Mouse (Mus musculus) CH12.LX (cell line): ENCODE results near the gene Arhgef18.

ENCODE experiments used
- CTCF ChIP-seq, 2 experiments: IDR thresholded peaks in 1 of 2; conservative IDR thresholded peaks in 1 of 2; 2 replicates each; pipeline ENCODE4 v1.5.1; 2011 to 2012; ENCODE audit warnings: low read depth in 2 of 2, low read length in 2 of 2, improper control_type of control experiment in 1 of 2, inconsistent platforms in 1 of 2, mild to moderate bottlenecking in 1 of 2, moderate library complexity in 1 of 2
- EP300 ChIP-seq: IDR thresholded peaks from 2 replicates; pipeline ENCODE4 v1.6.1; 2011; ENCODE audit warnings: low read length, improper control_type of control experiment
- GABPA ChIP-seq: IDR thresholded peaks from 2 replicates; pipeline ENCODE4 v1.6.1; 2012; ENCODE audit warnings: low read depth, low read length, improper control_type of control experiment, inconsistent platforms; ENCODE audit not compliant: insufficient replicate concordance
- JUN ChIP-seq: IDR thresholded peaks from 2 replicates; pipeline ENCODE4 v1.6.1; 2011; ENCODE audit warnings: low read depth, mild to moderate bottlenecking, low read length, improper control_type of control experiment, moderate library complexity; ENCODE audit not compliant: insufficient read depth
- MAZ ChIP-seq: IDR thresholded peaks from 2 replicates; pipeline ENCODE4 v1.6.1; 2012; ENCODE audit warnings: low read depth, mild to moderate bottlenecking, inconsistent platforms, low read length, improper control_type of control experiment, moderate library complexity
- PAX5 ChIP-seq: IDR thresholded peaks from 2 replicates; pipeline ENCODE4 v1.6.1; 2012; ENCODE audit warnings: low read length, inconsistent platforms, mixed read lengths
- POLR2A ChIP-seq: IDR thresholded peaks from 2 replicates; pipeline ENCODE4 v1.6.1; 2011; ENCODE audit warnings: low read depth, mild to moderate bottlenecking, improper control_type of control experiment, low read length
- RCOR1 ChIP-seq: conservative IDR thresholded peaks from 2 replicates; pipeline ENCODE4 v1.6.1; 2012; ENCODE audit warnings: low read depth, mild to moderate bottlenecking, inconsistent platforms, low read length, improper control_type of control experiment
- SIN3A ChIP-seq: IDR thresholded peaks from 2 replicates; pipeline ENCODE4 v1.6.1; 2012; ENCODE audit warnings: low read length, improper control_type of control experiment, inconsistent platforms
- SMC3 ChIP-seq: IDR thresholded peaks from 2 replicates; pipeline ENCODE4 v1.6.1; 2011; ENCODE audit warnings: low read depth, low read length, improper control_type of control experiment
- TCF12 ChIP-seq: IDR thresholded peaks from 2 replicates; pipeline ENCODE4 v1.6.1; 2014; ENCODE audit warnings: low read depth, mild to moderate bottlenecking, inconsistent platforms, low read length, improper control_type of control experiment
- USF1 ChIP-seq: IDR thresholded peaks from 2 replicates; pipeline ENCODE4 v1.6.1; 2014; ENCODE audit warnings: low read depth, mild to moderate bottlenecking, inconsistent platforms, low read length, improper control_type of control experiment
- USF2 ChIP-seq: conservative IDR thresholded peaks from 2 replicates; pipeline ENCODE4 v1.6.1; 2011; ENCODE audit warnings: low read depth, low read length, improper control_type of control experiment
- ZNF384 ChIP-seq: IDR thresholded peaks from 2 replicates; pipeline ENCODE4 v1.6.1; 2012; ENCODE audit warnings: low read depth, low read length, improper control_type of control experiment, inconsistent platforms

- no peak for TF ChIP-seq GABPA
- TF ChIP-seq TCF12, result no peak
- TF ChIP-seq SIN3A, result no peak
- TF ChIP-seq SMC3, result no peak
- TF ChIP-seq POLR2A, result no peak
- TF ChIP-seq MAZ, result no peak
- no peak for TF ChIP-seq CTCF (conservative IDR thresholded peaks at IDR 0.05 in 1 of 2, IDR thresholded peaks at IDR 0.05 in 1 of 2; ENCODE audit: low read depth in 2 of 2, low read length in 2 of 2)
- no peak for TF ChIP-seq PAX5
- TF ChIP-seq EP300, result no peak
- no peak for TF ChIP-seq JUN
- TF ChIP-seq ZNF384, result no peak
- no peak for TF ChIP-seq USF1
- no peak for TF ChIP-seq RCOR1
- no peak for TF ChIP-seq USF2
Observed at GRCm38 (mm10) chr8:3354443-3354812, 38.4 kb upstream of the Arhgef18 start.
